Mouse (Mus musculus) thymus, postnatal 14 days (tissue): ENCODE results near the gene Sh3yl1.
A peak's percentile ranks its signal among the peaks of the same experiment; 100 is the strongest.

Experiments
- DNase-seq: peaks from one replicate; pipeline ENCODE4 v3.0.0; 2021

The Sh3yl1 gene

GRCm38 (mm10) chr12:30970700-30971099 lies 59.2 kb downstream of the Sh3yl1 start:
- DNase-seq: no peak

GRCm38 (mm10) chr12:31003795-31004194 lies 92.3 kb downstream of the Sh3yl1 start:
- no peak for DNase-seq

DNA sequence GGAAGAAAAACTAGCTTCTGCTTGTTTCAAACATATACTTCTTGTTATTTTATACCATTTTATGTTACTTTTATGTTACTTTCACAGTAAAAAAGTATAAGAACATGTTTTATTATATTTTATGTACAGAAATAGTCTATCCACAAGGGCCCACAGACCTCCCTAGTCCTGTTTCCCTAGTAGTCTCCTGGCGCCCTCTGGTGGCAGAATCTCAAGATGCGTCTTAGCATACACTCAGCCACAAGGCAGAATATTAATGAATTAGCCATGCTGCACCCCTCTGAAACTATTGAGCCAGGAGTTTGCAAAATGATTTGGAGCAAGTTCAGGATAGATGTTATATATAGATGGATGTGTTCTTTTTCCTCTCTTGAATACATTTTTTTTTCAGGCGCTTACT lies 93.5 kb downstream of the Sh3yl1 start:
- peak; percentile 58 for DNase-seq

GRCm38 (mm10) chr12:31008171-31008570 lies 96.7 kb downstream of the Sh3yl1 start:
- DNase-seq: peak; percentile 10
